Mouse (Mus musculus) embryonic stem cell, embryonic (primary cell): Measurements from ENCODE around the gene Coq2.

Source experiments
- CTCF ChIA-PET, 4 experiments: fragments of 300-600 bp in 2 of 4; fragments of 350-600 bp in 2 of 4; sonication (Branson Sonifier 250); formaldehyde crosslinking; loops; one replicate each; lab custom pipeline; 2022; ENCODE audit warnings: inconsistent platforms in 2 of 4; lab: Charles Lee
- POLR2A ChIA-PET, 4 experiments: fragments of 300-600 bp in 2 of 4; fragments of 350-600 bp in 2 of 4; sonication (Branson Sonifier 250); formaldehyde crosslinking; loops; one replicate each; lab custom pipeline; 2022; ENCODE audit warnings: antibody characterized with exemption in 4 of 4, inconsistent platforms in 1 of 4; lab: Charles Lee

Coq2 gene

GRCm38 (mm10) chr5:100673745-100674486 lies 1.0 kb downstream of the Coq2 start:
- ChIA-PET CTCF (interaction anchor here (1.3 to 2.2 kb wide), 10 partner anchors 12 to 239 kb away, joined by 3 to 21 read pairs (median 8); no protein-coding TSS in a partner anchor), POLR2A (interaction anchor here in 2 of 4 experiments (1.0 to 2.4 kb wide), 12 partner anchors 9 to 198 kb away, joined by 3 to 9 read pairs (median 4); partner anchors contain the start of genes Cops4 (in 2 of the 2), Helq (in 1 of the 2) and Mrps18c (in 1 of the 2))

- ChIA-PET CTCF (interaction anchor here in 3 of 4 experiments (1.1 to 1.5 kb wide), 4 partner anchors 9 to 13 kb away, joined by 3 to 4 read pairs (median 4); no protein-coding TSS in a partner anchor), POLR2A (interaction anchor here in 3 of 4 experiments (0.5 to 1.5 kb wide), 8 partner anchors 8 to 243 kb away, joined by 3 to 9 read pairs (median 3); partner anchors contain the start of gene Cops4 (in 1 of the 3))
Observed at GRCm38 (mm10) chr5:100672403-100672802, 2.5 kb downstream of the Coq2 start.

GRCm38 (mm10) chr5:100671897-100672296 lies 3.0 kb downstream of the Coq2 start:
- CTCF ChIA-PET = interaction anchor here in 3 of 4 experiments (1.1 to 1.5 kb wide), 3 partner anchors 8 to 14 kb away, joined by 3 to 4 read pairs (median 3); no protein-coding TSS in a partner anchor
- POLR2A ChIA-PET = interaction anchor here in 1 of 4 experiments (1.0 to 1.5 kb wide), 6 partner anchors 8 to 242 kb away, joined by 3 to 9 read pairs (median 3); no protein-coding TSS in a partner anchor

GRCm38 (mm10) chr5:100671398-100671797 lies 3.5 kb downstream of the Coq2 start:
- POLR2A ChIA-PET = interaction anchor here in 2 of 4 experiments (0.7 to 3.0 kb wide), 4 partner anchors 9 to 127 kb away, joined by 3 to 10 read pairs (median 6); partner anchors contain the start of genes Helq (in 1 of the 2) and Mrps18c (in 1 of the 2)
- CTCF ChIA-PET = interaction anchor here in 2 of 4 experiments (0.7 to 1.4 kb wide), 4 partner anchors 9 to 719 kb away, joined by 3 to 5 read pairs (median 4); no protein-coding TSS in a partner anchor

- ChIA-PET CTCF (interaction anchor here in 1 of 4 experiments (0.7 kb wide), 1 partner anchor 34 kb away, joined by 4 read pairs; no protein-coding TSS in a partner anchor), POLR2A (no interaction called here)
Observed at GRCm38 (mm10) chr5:100666965-100667364, 8.0 kb downstream of the Coq2 start.

- CTCF ChIA-PET = interaction anchor here in 3 of 4 experiments (0.6 to 1.1 kb wide), 7 partner anchors 9 to 298 kb away, joined by 3 to 6 read pairs (median 3); partner anchors contain the start of genes Coq2 (in 1 of the 3) and Plac8 (in 1 of the 3)
- POLR2A ChIA-PET = interaction anchor here in 1 of 4 experiments (0.9 kb wide), 1 partner anchor 9 kb away, joined by 3 read pairs; no protein-coding TSS in a partner anchor
Observed at GRCm38 (mm10) chr5:100663854-100664253, 11.1 kb downstream of the Coq2 start.

GRCm38 (mm10) chr5:100663011-100663410 lies 11.9 kb downstream of the Coq2 start:
- ChIA-PET CTCF (interaction anchor here in 2 of 4 experiments (0.7 to 1.1 kb wide), 2 partner anchors 91 to 160 kb away, joined by 3 read pairs; partner anchors contain the start of gene Plac8 (in 1 of the 2)), POLR2A (no interaction called here)

- ChIA-PET CTCF (interaction anchor here in 2 of 4 experiments (0.6 to 0.7 kb wide), 2 partner anchors 73 to 160 kb away, joined by 3 to 6 read pairs; no protein-coding TSS in a partner anchor), POLR2A (interaction anchor here in 2 of 4 experiments (0.8 to 0.9 kb wide), 2 partner anchors 10 to 13 kb away, joined by 3 read pairs; no protein-coding TSS in a partner anchor)
Observed at GRCm38 (mm10) chr5:100658460-100658859, 16.5 kb downstream of the Coq2 start.

GRCm38 (mm10) chr5:100656352-100656751 lies 18.6 kb downstream of the Coq2 start:
- ChIA-PET CTCF (no interaction called here), POLR2A (no interaction called here)

GRCm38 (mm10) chr5:100652327-100652726 lies 22.6 kb downstream of the Coq2 start:
- ChIA-PET CTCF (interaction anchor here in 1 of 4 experiments (0.5 kb wide), 1 partner anchor 174 kb away, joined by 6 read pairs; no protein-coding TSS in a partner anchor), POLR2A (no interaction called here)

- POLR2A ChIA-PET = interaction anchor here in 2 of 4 experiments (0.6 to 1.4 kb wide), 2 partner anchors 27 to 142 kb away, joined by 3 to 4 read pairs; no protein-coding TSS in a partner anchor
- CTCF ChIA-PET = no interaction called here
Observed at GRCm38 (mm10) chr5:100651486-100651885, 23.5 kb downstream of the Coq2 start.

- POLR2A ChIA-PET = interaction anchor here in 2 of 4 experiments (0.6 to 1.4 kb wide), 2 partner anchors 26 to 143 kb away, joined by 3 to 4 read pairs; no protein-coding TSS in a partner anchor
- CTCF ChIA-PET = no interaction called here
Observed at GRCm38 (mm10) chr5:100650969-100651368, 24.0 kb downstream of the Coq2 start.

- POLR2A ChIA-PET = interaction anchor here in 3 of 4 experiments (0.7 to 1.8 kb wide), 6 partner anchors 10 to 567 kb away, joined by 3 to 5 read pairs (median 3); partner anchors contain the start of gene Cops4 (in 1 of the 3)
- CTCF ChIA-PET = no interaction called here
Observed at GRCm38 (mm10) chr5:100648546-100648945, 26.4 kb downstream of the Coq2 start.

GRCm38 (mm10) chr5:100648046-100648445 lies 26.9 kb downstream of the Coq2 start:
- CTCF ChIA-PET = no interaction called here
- POLR2A ChIA-PET = interaction anchor here in 2 of 4 experiments (0.8 to 1.8 kb wide), 5 partner anchors 10 to 566 kb away, joined by 3 to 5 read pairs (median 3); partner anchors contain the start of gene Cops4 (in 1 of the 2)

GRCm38 (mm10) chr5:100646558-100646957 lies 28.4 kb downstream of the Coq2 start:
- POLR2A ChIA-PET = no interaction called here
- CTCF ChIA-PET = no interaction called here

GRCm38 (mm10) chr5:100643991-100644535 lies 30.9 kb downstream of the Coq2 start:
- ChIA-PET POLR2A (interaction anchor here in 2 of 4 experiments (0.5 to 0.6 kb wide), 2 partner anchors 126 to 129 kb away, joined by 3 read pairs; no protein-coding TSS in a partner anchor), CTCF (interaction anchor here in 1 of 4 experiments (0.6 kb wide), 1 partner anchor 69 kb away, joined by 3 read pairs; no protein-coding TSS in a partner anchor)

GRCm38 (mm10) chr5:100643253-100643990 lies 31.5 kb downstream of the Coq2 start:
- POLR2A ChIA-PET = interaction anchor here in 1 of 4 experiments (0.6 kb wide), 1 partner anchor 130 kb away, joined by 3 read pairs; no protein-coding TSS in a partner anchor
- CTCF ChIA-PET = interaction anchor here in 2 of 4 experiments (0.6 kb wide), 2 partner anchors 69 to 110 kb away, joined by 3 to 7 read pairs; no protein-coding TSS in a partner anchor
